Mouse (Mus musculus) lung, postnatal 25 days (tissue): ENCODE data around the gene Bmper.

Source experiments
- DNase-seq: peaks from one replicate; pipeline ENCODE4 v3.0.0; 2022; ENCODE audit warnings: low spot score

The Bmper gene

GRCm38 (mm10) chr9:23306226-23306625, 83.3 kb downstream of the Bmper start:
- DNase-seq: no peak

GRCm38 (mm10) chr9:23307835-23308234, 85.0 kb downstream of the Bmper start:
- DNase-seq: no peak

- no peak for DNase-seq
Observed at GRCm38 (mm10) chr9:23310953-23311352, 88.1 kb downstream of the Bmper start.

GRCm38 (mm10) chr9:23311956-23312355, 89.1 kb downstream of the Bmper start:
- DNase-seq: no peak

- DNase-seq: no peak
Observed at GRCm38 (mm10) chr9:23312877-23313276, 90.0 kb downstream of the Bmper start.

GRCm38 (mm10) chr9:23315631-23316330, 92.9 kb downstream of the Bmper start:
- no peak for DNase-seq

GRCm38 (mm10) chr9:23327830-23328229, 105.0 kb downstream of the Bmper start:
- DNase-seq: no peak

GRCm38 (mm10) chr9:23333041-23333622, 110.3 kb downstream of the Bmper start:
- DNase-seq: peak; percentile 31

GRCm38 (mm10) chr9:23340551-23340950, 117.7 kb downstream of the Bmper start:
- no peak for DNase-seq

- no peak for DNase-seq
Observed at GRCm38 (mm10) chr9:23341246-23341645, 118.4 kb downstream of the Bmper start.

GRCm38 (mm10) chr9:23344353-23344752, 121.5 kb downstream of the Bmper start:
- no peak for DNase-seq

GRCm38 (mm10) chr9:23345093-23345844, 122.4 kb downstream of the Bmper start:
- DNase-seq: no peak

- no peak for DNase-seq
Observed at GRCm38 (mm10) chr9:23349603-23350002, 126.7 kb downstream of the Bmper start.

GRCm38 (mm10) chr9:23351400-23351799, 128.5 kb downstream of the Bmper start:
- DNase-seq: no peak

- DNase-seq: no peak
Observed at GRCm38 (mm10) chr9:23352396-23352795, 129.5 kb downstream of the Bmper start.

- DNase-seq: no peak
Observed at GRCm38 (mm10) chr9:23354201-23354820, 131.4 kb downstream of the Bmper start.

GRCm38 (mm10) chr9:23358108-23358507, 135.2 kb downstream of the Bmper start:
- DNase-seq: peak; percentile 22

- no peak for DNase-seq
Observed at GRCm38 (mm10) chr9:23363139-23363538, 140.3 kb downstream of the Bmper start.

GRCm38 (mm10) chr9:23363540-23363939, 140.7 kb downstream of the Bmper start:
- no peak for DNase-seq

GRCm38 (mm10) chr9:23364047-23364446, 141.2 kb downstream of the Bmper start:
- DNase-seq: no peak

GRCm38 (mm10) chr9:23368124-23368523, 145.2 kb downstream of the Bmper start:
- DNase-seq: no peak

- DNase-seq: no peak
Observed at GRCm38 (mm10) chr9:23374789-23375460, 152.0 kb downstream of the Bmper start.
